Mouse (Mus musculus) neutrophil, adult 59 days (primary cell): ENCODE results near the gene Olfr550. TPM values are rescaled to one million over a fixed set of nuclear protein-coding genes. Genes with fewer than 3 reads are reported as not detected.

Experiments
- total RNA-seq, 2 experiments: library from RNA; stranded (reverse); gene quantifications; 1 replicate in 1 of 2; 2 replicates in 1 of 2; pipeline ENCODE4 v1.2.4; 2023

Gene Olfr550
- total RNA-seq: not detected

DNA sequence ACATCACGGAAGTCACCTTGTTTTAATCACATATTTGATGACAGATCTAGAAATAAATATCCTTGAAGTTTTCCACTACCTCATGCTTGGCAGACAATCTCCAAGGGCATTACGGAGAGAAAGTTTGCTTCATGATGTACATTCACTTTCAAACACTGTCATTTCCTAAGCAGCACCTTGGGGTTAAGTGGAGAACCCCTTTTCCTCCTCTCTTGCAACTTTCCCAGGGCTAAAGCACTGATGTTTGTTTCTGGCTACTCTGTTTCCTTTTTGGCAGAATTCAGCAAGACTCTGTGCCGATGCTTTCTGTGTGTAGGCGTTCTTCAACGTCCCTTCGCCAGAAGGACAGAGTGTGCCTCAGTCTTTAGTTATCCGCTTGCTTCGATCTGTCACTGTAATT lies at the start of gene Olfr550:
TSS of gene Olfr550 (plus strand) at position 301 of the 400 bp plus-strand sequence.

DNA sequence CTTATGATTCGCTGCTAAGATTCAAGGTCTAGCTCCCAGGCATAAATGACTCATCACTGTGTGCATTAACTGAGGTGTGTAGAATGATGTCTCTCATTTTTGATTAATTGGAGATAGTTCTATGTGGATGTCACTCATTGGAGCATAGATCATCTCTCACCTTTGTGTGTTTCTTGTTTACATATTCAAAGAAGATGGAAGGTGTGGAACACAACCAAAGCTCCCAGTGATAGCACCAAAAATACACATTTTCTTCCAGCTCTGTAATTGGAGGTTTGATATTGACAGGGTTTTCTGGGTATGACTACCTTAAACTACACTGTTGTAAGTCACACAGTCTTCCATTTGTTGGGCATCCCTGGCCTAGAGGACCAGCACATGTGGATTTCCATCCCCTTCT lies 36.8 kb upstream of the Olfr550 start, which contains the start of gene Olfr547:
TSS of gene Olfr547 (plus strand) at position 301 of the 400 bp plus-strand sequence.

DNA sequence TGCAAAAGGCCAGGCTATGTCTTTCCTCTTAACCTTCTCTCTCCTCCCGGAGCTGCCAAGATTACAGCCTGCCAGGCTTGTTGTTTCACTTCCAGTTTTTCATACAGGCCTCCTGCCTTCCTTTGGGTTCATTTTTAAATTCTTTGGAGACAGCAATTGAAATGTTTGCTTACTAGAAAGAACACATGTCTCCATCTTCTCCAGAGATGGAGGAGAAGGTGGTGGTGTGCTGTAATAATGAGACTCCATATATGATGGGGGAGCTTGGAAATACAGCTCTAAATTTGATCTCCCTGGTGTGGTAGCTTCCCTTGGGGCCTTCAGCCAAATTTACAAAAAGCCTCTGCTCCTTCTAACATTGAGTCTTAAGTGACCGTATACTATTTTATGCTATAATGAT lies 30.6 kb upstream of the Olfr550 start, which contains the start of gene Olfr548-ps1:
TSS of gene Olfr548-ps1 (plus strand) at position 301 of the 400 bp plus-strand sequence.

DNA sequence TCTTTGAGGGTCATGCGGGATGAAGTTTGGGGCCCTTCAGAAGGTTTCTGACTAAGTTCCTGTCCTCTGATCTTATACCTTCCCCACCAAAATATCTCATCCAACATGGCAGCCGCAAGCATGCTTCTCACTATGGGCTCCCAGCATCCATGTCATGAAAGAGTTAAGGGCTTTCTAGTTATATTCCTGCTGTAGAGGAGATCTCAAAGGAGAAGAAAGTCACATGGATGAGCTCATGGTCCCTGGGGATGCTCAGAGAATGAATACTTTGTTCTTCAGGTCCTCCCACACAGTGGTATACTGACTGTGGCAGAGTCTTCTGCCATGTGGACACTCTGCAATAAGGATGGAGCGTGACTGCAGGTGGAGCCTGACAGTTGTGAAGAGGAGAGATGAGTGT lies 21.7 kb upstream of the Olfr550 start, which contains the start of gene Olfr549:
TSS of gene Olfr549 (plus strand) at position 301 of the 400 bp plus-strand sequence.

DNA sequence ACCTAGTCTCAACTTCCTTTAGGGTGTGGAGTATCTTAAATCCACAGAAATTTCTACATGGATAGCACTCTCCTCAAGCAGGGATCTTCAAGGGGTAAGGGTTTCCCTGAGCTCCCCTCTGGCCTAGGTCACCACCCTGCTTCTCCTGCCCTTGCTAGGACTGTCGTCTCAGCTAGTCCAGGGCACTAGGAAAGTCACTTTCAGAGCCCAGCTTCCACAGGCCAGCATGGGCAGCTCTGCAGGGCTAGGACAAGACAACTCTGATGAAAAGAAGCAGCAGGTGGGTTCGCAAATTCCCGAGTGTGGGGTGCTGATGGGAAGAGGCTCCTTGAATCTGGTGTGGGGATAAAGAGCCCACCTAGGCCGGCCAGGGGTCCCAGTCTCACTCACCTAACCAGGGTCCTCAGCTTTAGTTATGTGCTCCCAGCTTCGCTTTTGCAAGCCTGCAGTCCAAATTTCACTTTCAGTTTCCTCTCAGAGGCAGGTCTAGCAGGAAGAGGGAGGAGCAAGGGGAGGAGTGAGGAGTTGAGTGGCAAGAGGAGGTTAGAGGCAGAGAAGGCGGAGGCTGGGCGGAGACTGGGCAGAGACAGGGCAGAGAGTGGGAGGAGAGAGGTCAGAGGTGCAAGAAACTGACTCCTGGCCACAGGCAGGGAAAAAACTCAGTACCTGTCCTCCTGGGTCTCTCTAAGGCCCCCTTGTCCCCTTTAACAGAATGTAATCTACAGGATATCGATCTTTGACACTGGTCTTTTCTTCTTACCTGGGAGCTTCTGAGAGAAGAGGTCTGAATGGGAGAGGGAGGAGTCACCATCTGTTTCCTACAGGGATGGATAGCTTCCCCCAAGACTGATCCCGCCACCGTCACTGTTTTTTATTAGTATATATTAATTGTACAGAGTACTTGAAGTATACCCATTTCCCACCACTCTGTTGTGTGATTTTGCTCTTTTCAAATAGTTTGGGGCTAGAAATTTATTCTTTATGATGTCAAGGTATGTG lies 5.9 kb upstream of the Olfr550 start, which contains the start of gene Trim21:
TSS of gene Trim21 (minus strand) at position 488 of the 999 bp plus-strand sequence.

DNA sequence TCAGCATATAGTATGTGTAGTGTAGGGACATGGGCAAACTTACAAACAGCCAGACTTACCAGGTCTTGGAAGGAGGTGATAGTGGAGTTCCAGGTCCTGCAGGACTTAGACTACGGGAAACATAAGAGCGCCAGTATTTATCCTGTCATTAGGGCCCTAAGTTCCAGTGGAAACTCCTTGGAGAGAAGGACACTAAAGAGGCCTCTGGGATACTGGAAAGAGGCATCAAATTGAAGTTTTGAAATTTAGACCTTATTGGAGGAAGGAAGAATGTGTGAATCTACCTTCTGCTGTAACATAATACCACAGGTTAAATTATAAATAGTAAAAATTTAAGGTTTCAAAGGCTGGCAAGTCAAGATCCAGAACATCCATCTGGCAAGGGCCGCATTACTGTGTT lies 20.5 kb downstream of the Olfr550 start, which contains the start of gene Olfr551:
TSS of gene Olfr551 (minus strand) at position 101 of the 400 bp plus-strand sequence.

DNA sequence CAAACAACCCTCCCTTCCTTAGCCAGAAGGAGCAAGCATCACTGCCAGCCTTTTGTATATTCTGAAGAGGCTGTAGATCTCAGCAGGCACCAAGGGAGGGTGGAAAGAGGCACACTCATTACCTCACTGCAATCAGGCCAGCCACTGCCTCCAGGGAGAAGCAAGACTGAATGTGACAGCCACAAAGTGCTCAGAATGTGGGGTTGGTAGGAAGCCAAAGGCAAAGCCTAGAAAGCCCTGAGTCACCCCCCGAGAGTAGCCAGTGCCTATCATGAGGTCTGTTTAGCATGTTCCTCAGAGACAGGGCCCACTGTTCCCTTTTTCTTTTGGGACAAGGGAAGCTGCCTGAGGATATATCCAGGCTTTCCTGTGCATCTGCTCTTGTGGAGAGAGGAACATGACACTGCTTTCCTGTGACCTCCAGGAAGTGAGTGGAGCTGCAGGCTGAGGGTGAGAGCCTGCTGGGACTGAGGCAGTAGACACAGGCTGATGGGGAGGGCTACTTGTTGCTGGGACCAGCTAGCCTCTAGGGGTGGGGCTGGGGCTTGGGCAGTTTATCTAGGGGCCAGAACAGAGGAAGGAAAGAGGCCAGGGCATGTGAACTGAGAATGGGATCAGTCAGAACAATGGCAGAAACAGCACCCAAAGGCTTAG lies 26.3 kb downstream of the Olfr550 start, which contains the start of gene Olfr552:
TSS of gene Olfr552 (plus strand) at position 393 of the 654 bp plus-strand sequence.

DNA sequence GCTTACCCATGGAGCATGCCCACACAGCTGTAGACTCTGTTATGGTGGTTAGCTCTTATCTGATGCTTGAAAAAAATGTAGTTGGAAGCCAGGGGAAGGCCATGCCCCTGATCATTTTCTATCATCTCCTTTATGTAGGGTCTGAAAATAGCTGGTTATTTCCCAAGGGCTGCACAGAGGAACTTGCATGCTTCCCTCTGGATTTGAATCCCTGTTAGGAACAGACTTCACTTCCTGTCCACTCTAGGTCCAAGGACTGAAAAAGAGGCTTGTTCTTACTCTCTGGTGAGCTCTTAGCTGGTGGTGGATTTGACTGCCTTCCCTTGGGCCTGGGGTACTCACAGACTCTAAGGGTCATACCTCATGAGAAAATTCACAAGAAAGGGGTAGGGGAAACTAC lies 46.9 kb downstream of the Olfr550 start, which contains the start of gene Olfr553:
TSS of gene Olfr553 (minus strand) at position 101 of the 400 bp plus-strand sequence.

Other genes starting within 250 kb of the Olfr550 start
- 10 to 100 TPM; 83.6 to 90.3 TPM for gene Rrm1, start 129.7 kb upstream of the Olfr550 start, total RNA-seq
- gene Olfr543, start 89.8 kb upstream of the Olfr550 start, total RNA-seq: not detected
- gene Olfr544, start 83.1 kb upstream of the Olfr550 start, total RNA-seq: not detected
- gene Olfr545, start 71.9 kb upstream of the Olfr550 start, total RNA-seq: not detected
- not detected for gene Olfr547, start 36.7 kb upstream of the Olfr550 start, total RNA-seq
- not detected for gene Olfr548-ps1, start 30.5 kb upstream of the Olfr550 start, total RNA-seq
- gene Olfr549, start 21.6 kb upstream of the Olfr550 start, total RNA-seq: not detected
- gene Trim21, start 6.0 kb upstream of the Olfr550 start, total RNA-seq: 10 to 100 TPM; 15.5 to 22.2 TPM
- gene Olfr551, start 20.4 kb downstream of the Olfr550 start, total RNA-seq: not detected
- not detected for gene Olfr552, start 26.3 kb downstream of the Olfr550 start, total RNA-seq
- not detected for gene Olfr553, start 46.8 kb downstream of the Olfr550 start, total RNA-seq
- not detected for gene Olfr554, start 67.0 kb downstream of the Olfr550 start, total RNA-seq
- gene Olfr555, start 87.4 kb downstream of the Olfr550 start, total RNA-seq: not detected
- gene Olfr556, start 93.5 kb downstream of the Olfr550 start, total RNA-seq: not detected
- gene Trim68, start 115.9 kb downstream of the Olfr550 start, total RNA-seq: 1 to 10 TPM; 1.9 TPM
- not detected for gene Olfr557, start 124.5 kb downstream of the Olfr550 start, total RNA-seq
- gene Olfr558, start 130.8 kb downstream of the Olfr550 start, total RNA-seq: not detected
- not detected for gene Olfr33, start 147.6 kb downstream of the Olfr550 start, total RNA-seq
- gene Olfr559, start 156.0 kb downstream of the Olfr550 start, total RNA-seq: not detected
- not detected for gene Olfr560, start 187.9 kb downstream of the Olfr550 start, total RNA-seq
- gene Olfr78, start 188.0 kb downstream of the Olfr550 start, total RNA-seq: not detected
- gene Olfr561, start 199.8 kb downstream of the Olfr550 start, total RNA-seq: not detected
- gene Olfr564, start 232.0 kb downstream of the Olfr550 start, total RNA-seq: not detected